Mouse (Mus musculus) CD8-positive naive resting alpha-beta T cell, adult 2 months (primary cell): ENCODE data around the gene Snx1.

Experiments used
- DNase-seq, 2 experiments: peaks; one replicate each; pipeline ENCODE4 v3.0.0; 2022; ENCODE audit warnings: low read depth in 2 of 2, low spot score in 2 of 2

Snx1 gene

GRCm38 (mm10) chr9:66052731-66053130 lies 73.7 kb downstream of the Snx1 start:
- no peak for DNase-seq

- DNase-seq, result no peak
Measured at GRCm38 (mm10) chr9:66051493-66051892, 74.9 kb downstream of the Snx1 start.

GRCm38 (mm10) chr9:66049931-66050601 lies 76.3 kb downstream of the Snx1 start:
- no peak for DNase-seq

- DNase-seq, result no peak
Measured at GRCm38 (mm10) chr9:66043241-66043640, 83.1 kb downstream of the Snx1 start.

GRCm38 (mm10) chr9:66042331-66042730 lies 84.1 kb downstream of the Snx1 start:
- no peak for DNase-seq

GRCm38 (mm10) chr9:66040801-66041200 lies 85.6 kb downstream of the Snx1 start:
- no peak for DNase-seq

GRCm38 (mm10) chr9:66039290-66039689 lies 87.1 kb downstream of the Snx1 start:
- no peak for DNase-seq

GRCm38 (mm10) chr9:66038581-66038980 lies 87.8 kb downstream of the Snx1 start:
- no peak for DNase-seq
